Mouse (Mus musculus) brain, embryonic 14.5 days (tissue): ENCODE results near the gene Neurod2.

ENCODE experiments used
- CTCF ChIP-seq: fragments of 200-500 bp; IDR thresholded peaks from 2 replicates; pipeline ENCODE4 v1.5.1; 2012; ENCODE audit warnings: inconsistent platforms, mild to moderate bottlenecking, moderate library complexity, borderline replicate concordance; ENCODE audit not compliant: insufficient read depth, insufficient read length; ENCODE audit errors: extremely low read depth
- POLR2A ChIP-seq: fragments of 200-500 bp; IDR thresholded peaks from 2 replicates; pipeline ENCODE4 v1.6.1; 2012; ENCODE audit warnings: mild to moderate bottlenecking, inconsistent platforms, borderline replicate concordance; ENCODE audit not compliant: poor library complexity, insufficient read depth, insufficient read length, severe bottlenecking; ENCODE audit errors: extremely low read depth

- TF ChIP-seq CTCF (no peak), POLR2A (no peak)
These were observed 38.4 kb upstream of the Neurod2 start for GRCm38 (mm10) chr11:98367863-98368186.
